Mouse (Mus musculus): ENCODE results near the gene Aprt. TPM values are rescaled to one million over a fixed set of nuclear protein-coding genes. Genes with fewer than 3 reads are reported as not detected.

The Aprt gene
- total RNA-seq, 2 experiments from 2014 or later = 67.5 to 72.3 TPM

GRCm38 (mm10) chr8:122564363-122565352 is 12.1 kb downstream of the Aprt start:
- no peak for DNase-seq

GRCm38 (mm10) chr8:122561199-122561598 is 15.5 kb downstream of the Aprt start:
- DNase-seq = no peak

- DNase-seq = no peak
Measured at GRCm38 (mm10) chr8:122558671-122559349, 17.9 kb downstream of the Aprt start.

GRCm38 (mm10) chr8:122557248-122558038 is 19.3 kb downstream of the Aprt start:
- no peak for DNase-seq

- peak; percentile 77 for DNase-seq
Measured at GRCm38 (mm10) chr8:122556030-122557009, 20.4 kb downstream of the Aprt start.

GRCm38 (mm10) chr8:122554786-122555185 is 21.9 kb downstream of the Aprt start:
- no peak for DNase-seq

GRCm38 (mm10) chr8:122551265-122552051 is 25.3 kb downstream of the Aprt start, which contains the start of gene Piezo1:
Piezo1 (minus strand) TSS chr8:122551329.
- DNase-seq = peak; percentile 96

GRCm38 (mm10) chr8:122550995-122551264 is 25.8 kb downstream of the Aprt start:
- DNase-seq = no peak

- peak; percentile 73 for DNase-seq
Measured at GRCm38 (mm10) chr8:122550234-122550994, 26.3 kb downstream of the Aprt start.

- no peak for DNase-seq
Measured at GRCm38 (mm10) chr8:122548891-122549439, 27.7 kb downstream of the Aprt start.

- DNase-seq = no peak
Measured at GRCm38 (mm10) chr8:122548331-122548730, 28.4 kb downstream of the Aprt start.

GRCm38 (mm10) chr8:122547815-122548214 is 28.9 kb downstream of the Aprt start:
- DNase-seq = no peak

- DNase-seq = peak; percentile 77
Measured at GRCm38 (mm10) chr8:122546811-122547453, 29.8 kb downstream of the Aprt start.

- DNase-seq = no peak
Measured at GRCm38 (mm10) chr8:122546066-122546755, 30.5 kb downstream of the Aprt start.

- no peak for DNase-seq
Measured at GRCm38 (mm10) chr8:122544138-122544537, 32.6 kb downstream of the Aprt start.

- no peak for DNase-seq
Measured at GRCm38 (mm10) chr8:122538310-122539076, 38.2 kb downstream of the Aprt start.

GRCm38 (mm10) chr8:122537812-122538211 is 38.9 kb downstream of the Aprt start:
- no peak for DNase-seq
